Mouse (Mus musculus) spleen, adult 18-20 months (tissue): ENCODE data around the gene Abhd8.
"Not testable (repeated sequence)": the region's sequence is repeated elsewhere in the genome, so short reads cannot be mapped to it uniquely, and the experiment has no call there.

Experiments used
- DNase-seq, 2 experiments: peaks; one replicate each; pipeline ENCODE4 v3.0.0; 2022; ENCODE audit warnings: mixed read lengths in 2 of 2

Abhd8 gene

DNA sequence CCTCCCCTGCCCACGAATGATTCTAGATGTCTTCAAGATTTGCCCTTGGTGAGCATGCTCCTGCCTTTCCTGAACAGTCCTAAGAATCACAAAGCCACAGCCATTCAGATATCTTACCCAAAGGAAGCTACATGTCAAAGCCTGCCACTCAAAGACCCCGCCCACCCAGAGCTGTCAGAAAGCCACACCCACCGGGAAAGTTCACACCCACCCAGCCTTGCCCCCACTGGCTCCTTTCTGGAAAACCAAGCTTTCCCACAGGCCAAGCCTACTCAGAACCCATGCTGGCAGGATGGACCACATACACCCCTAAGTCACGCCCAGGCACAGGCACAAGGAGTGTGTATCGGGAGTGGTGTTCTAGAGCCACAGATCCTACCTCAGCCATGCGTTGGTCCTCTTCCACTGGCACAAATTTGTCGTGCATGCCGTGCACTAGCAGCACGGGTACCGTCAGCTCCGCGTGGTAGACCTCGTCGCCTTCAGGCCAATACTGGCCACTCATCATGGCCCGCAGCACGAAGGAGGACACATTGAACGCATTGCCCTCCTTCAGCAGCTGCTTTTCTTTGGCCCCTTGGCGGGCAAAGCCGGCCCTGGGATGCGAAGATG is 5.7 kb downstream of the Abhd8 start:
- no peak for DNase-seq

DNA sequence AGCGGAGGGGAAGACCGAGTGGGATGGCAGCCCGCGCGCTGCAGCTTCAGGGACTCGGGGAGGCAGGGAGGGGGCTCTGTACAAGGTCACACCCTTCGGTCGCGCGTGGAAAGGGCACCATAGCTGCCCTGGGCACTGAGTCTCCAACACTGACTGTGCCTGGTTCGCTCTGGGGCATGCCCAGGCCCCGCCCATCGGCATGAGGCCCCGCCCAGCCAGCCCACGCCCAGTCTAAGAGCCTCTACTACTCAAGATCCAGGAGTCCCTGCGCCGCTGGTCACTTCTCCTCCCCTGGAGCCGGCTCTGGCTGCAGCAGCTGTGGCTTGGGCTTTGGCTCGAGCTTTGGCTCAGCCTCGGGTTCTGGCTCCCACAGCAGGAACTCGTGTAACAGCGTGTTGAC is 6.5 kb downstream of the Abhd8 start:
- no peak for DNase-seq

DNA sequence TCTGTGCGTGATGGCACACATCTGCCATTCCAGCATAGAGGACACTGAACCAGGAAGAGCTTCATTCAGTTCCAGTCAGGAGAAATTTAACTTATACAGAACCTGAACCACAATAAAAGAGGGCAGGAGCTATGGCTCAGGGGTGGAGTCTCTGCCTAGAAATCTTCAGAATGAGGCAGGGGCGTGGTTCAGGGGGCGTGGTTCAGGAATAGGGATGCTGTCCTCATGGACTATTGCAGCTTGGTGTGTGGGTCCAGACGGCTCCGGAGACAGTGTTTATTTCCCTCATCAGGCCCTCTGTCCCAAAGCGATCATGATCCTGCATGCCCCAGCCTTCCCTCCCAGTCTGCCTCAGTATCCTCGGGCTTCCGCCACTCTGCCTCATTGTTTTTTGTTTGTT is 8.8 kb downstream of the Abhd8 start:
- DNase-seq = peak in 1 of 2 experiments; percentile 0

DNA sequence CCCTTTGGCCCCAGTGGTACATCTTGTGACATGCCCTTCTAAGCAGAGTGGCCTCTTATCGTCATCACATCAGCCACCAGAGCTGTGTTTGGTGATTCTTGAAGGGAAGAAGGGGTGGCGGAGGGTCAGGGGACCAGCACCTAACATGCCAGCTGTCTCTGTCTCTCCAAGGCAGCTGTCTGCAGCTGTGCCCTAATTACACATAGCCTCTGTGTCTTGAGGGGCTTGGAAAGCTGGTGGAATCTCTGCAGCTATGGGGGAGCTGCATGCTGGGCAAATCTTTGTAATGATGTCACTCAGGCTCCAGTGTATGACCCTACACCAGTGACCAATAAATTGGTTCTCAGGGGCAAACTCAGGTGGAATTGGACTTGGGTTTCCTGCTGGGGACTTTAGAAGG is 10.8 kb downstream of the Abhd8 start:
- no peak for DNase-seq

DNA sequence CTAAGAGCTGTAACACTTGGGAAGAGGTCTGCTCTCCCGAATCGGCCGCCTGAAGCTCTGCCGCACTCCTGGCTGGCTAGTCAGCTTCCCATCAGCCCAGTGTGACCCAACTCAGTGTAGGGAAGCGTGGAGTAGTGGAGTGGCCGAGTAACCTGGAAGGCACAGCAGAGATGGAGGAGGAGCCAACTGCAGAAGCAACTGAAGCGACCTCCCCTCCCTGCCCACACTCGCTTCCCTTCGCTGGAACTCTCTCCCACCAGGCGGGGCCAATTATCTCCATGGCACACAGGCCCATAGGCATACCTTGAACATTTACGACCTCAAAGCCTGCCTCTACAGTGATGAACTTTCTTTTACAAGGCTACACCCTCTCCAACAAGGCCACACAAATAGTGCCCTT is 11.7 kb downstream of the Abhd8 start:
- no peak for DNase-seq

DNA sequence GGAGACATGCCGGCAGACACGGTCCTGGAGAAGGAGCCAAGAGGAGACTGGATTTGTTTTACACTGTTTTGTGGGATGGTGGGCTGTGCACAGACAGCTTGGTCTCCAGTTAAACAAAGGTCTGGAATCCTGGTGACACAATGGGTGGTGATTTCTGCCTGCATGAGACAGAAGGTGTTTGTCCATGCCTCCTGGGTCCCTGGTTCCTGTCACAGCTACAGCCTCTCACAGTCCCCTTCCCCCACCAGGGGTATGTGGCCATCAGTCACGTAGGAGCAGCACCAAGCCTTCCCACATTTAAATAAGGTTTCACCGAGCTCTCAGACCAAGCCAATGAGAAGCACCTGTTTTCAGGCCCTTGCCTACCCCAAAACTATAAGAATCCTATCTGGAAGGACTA is 12.1 kb downstream of the Abhd8 start:
- no peak for DNase-seq

DNA sequence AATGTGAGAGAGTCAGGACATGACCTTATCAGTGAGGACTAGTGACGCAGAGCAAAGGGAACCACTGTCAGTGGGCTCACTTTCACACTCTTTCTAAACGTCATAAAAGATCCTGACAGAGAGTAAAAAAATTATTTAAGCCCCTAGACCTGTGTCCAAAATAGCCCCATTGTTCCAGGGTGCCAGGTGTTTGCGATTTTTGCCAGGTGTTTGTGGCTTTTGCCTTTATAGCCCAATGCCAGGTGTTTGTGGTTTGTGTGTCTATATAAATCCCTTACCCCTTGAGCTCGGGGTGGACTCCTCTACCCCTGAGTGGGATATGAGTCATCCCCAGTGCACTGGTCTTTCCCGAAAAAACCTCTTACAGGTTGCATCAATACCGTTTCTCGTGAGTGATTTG is 18.4 kb downstream of the Abhd8 start:
- no peak for DNase-seq

DNA sequence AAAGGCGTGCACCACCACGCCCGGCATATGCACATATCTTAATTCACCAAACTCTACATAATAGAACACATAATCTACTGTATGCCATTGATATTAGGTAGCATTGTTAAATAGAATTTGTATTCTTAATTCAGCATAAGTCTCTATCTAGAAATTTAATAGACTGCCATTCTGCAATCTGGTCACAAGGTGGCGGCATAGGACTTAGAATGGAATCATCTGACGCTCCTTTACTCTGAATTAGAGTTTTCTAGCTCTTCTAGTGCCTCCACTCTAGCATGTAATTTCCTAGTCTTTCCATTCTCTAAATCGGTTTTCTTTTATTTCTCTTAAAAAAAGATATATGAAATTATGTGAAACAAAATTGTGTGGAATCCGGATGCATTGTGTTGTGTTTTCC is 22.1 kb downstream of the Abhd8 start:
- DNase-seq = peak in 1 of 2 experiments; percentile 35

DNA sequence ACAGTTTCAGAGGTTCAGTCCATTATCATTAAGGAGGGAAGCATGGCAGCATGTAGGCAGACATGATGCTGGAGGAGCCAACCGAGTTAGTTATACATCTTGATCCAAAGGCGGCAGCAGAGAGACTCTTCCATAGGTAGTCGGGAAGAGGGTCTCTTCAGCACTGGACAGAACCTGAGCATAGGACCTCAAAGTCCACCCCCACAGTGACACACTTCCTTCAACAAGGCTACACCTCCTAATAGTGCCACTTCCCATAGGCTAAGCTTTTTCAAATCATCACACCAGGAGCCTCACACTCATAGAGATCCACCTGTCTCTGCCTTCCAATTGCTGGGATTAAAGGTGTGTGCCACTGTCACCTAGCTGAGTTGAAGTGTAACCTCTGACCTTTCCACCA is 26.4 kb downstream of the Abhd8 start:
- no peak for DNase-seq

DNA sequence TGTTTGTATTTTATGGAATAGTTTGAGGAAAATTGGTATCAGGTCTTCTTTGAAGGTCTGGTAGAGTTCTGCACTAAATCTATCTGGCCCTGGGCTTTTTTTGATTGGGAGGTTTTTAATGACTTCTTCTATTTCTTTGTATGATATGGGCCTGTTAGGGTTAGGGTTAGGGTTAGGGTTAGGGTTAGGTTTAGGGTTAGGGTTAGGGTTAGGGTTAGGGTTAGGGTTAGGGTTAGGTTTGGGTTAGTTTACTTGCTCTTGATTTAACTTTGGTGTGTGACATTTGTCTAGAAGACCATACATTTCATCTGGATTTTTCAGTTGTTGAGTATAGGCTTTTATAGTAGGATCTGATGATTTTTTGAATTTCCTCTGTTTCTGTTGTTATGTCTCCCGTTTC is 30.5 kb downstream of the Abhd8 start:
- DNase-seq = not testable (repeated sequence)

DNA sequence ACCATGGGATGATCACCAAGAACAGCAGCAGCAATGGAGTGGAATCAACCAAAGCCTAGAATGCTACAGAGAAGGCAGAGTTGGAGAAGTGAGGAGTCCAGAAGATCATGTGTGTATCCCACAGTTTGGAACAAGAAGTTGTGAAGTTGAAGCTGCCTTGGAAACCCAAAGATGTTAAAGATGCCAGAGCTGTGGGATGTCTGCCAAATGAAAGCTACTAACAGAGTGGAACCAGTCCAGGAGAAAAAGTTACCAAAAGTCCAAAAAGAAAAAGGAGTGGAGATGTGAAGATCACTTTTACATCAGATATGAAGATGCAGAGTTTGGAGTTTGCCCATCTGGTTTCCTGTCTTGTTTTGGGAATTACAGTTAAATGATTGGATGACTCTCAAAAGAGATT is 41.3 kb downstream of the Abhd8 start:
- DNase-seq = no peak

DNA sequence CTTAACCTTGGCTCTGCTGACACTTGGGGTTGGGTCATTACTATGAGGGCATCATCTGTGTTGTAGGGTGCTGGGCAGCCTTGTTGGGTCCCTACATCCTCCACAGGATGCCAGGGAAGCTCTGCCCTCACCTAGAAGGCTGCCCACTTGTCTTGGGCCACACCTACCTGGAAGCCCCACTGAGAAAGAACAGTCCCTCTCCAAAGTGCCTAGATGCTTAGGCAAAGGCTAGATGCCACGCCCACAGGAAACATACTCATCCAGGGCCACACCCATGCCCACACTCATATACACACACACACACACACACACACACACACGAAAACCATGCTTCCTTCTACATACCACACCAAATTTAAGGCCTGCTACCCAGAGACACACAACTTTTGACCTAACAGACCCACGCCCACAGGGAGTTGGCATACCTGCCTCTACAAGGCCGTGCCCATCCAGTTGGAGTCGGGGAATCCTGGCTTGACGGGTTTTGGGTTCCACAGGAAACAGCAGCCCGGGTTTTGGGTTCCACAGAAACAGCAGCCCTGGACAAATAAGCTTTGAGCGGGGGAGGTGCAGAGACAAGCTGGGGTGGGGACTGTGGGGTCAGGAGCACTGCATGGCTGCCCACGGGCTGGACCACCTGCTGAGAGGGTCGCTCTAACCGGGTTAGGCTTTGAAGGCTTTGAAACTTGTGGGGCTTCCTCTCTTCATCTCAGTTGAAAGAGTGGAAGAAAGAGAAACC is 51.8 kb downstream of the Abhd8 start:
- DNase-seq = no peak

DNA sequence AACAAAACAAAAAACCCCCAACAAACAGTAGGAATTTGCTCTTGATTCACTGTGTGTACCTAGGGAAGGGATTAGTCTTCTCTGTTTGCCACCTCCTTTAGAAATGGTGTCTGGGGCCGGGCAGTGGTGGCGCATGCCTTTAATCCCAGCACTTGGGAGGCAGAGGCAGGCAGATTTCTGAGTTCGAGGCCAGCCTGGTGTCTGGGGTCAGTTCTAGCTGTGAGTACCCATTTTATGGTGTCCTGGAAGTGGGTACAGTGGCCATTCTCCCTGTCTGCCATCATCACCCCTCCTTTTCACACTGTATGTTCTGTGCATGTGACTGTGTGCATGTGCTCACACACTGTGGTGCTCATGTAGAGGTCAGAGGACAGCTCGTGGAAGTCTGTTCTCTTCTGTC is 55.2 kb downstream of the Abhd8 start:
- no peak for DNase-seq

DNA sequence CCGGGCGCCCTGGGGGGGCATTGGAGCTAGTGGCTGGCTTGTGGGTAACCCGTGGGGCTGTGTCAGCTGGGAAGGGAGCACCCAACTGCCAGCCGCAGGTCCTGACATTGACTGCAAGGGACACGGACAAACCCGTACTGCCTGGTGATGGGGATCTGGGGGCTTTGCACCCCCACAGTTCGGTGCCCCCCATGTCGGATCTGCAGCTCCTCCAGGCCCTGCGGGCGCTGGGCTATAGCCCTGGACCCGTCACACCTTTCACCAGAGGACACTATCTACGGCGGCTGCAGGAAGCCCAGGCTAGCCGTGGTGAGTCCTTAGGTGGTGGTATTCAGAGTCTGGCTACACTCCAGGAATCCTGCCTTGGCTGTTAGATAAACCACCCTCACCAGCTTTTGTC is 56.0 kb downstream of the Abhd8 start:
- DNase-seq = no peak
